Mouse (Mus musculus) left cerebral cortex, postnatal 10 days (tissue): Measurements from ENCODE around the gene Itch. TPM values are rescaled to one million over a fixed set of nuclear protein-coding genes. Genes with fewer than 3 reads are reported as not detected.
"Not testable (repeated sequence)": the region's sequence is repeated elsewhere in the genome, so short reads cannot be mapped to it uniquely, and the experiment has no call there.

Experiments
- DNase-seq, 2 experiments: peaks; one replicate each; pipeline ENCODE4 v3.0.0; 2021 to 2022; ENCODE audit warnings: low spot score in 2 of 2, mixed read lengths in 1 of 2; ENCODE audit errors: extremely low spot score in 1 of 2
- intact Hi-C: fragments of 180-260 bp; cut with DNase I; formaldehyde crosslinking; loops from one replicate; pipeline ENCODE4 v1.15.1; 2025
- total RNA-seq, 2 experiments: library from RNA; stranded (reverse); gene quantifications; 2 replicates each; pipeline ENCODE4 v1.2.3; 2021

Itch gene
- total RNA-seq, 2 experiments from 2014 or later, result 35.2 to 35.3 TPM

DNA sequence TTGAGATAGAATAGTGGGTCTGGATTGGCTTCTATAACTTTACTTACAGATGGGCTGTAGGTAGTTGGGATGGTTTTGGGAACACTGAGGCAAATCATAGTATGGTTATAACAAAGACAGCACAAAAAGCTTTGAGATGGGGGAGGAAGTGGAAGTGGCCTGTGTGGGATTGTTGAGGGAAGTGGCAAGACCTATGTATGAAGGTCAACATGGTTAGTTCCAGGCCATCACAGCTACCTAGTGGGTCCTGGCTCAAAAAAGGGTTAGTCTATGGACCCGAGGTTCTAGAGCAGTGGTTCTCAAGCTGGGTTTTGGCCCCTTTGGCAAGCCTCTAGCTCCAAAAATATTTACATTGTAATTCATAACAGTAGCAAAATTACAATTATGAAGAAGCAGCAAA lies 2.2 kb downstream of the Itch start:
- intact Hi-C loops, result no loop called here
- no peak for DNase-seq

GRCm38 (mm10) chr2:155140986-155141385 lies 7.7 kb downstream of the Itch start:
- intact Hi-C loops, result no loop called here
- no peak for DNase-seq

GRCm38 (mm10) chr2:155142025-155142555 lies 8.8 kb downstream of the Itch start:
- no peak for DNase-seq
- intact Hi-C loops, result no loop called here

- DNase-seq, intact Hi-C loops: not testable (repeated sequence)
Observed at GRCm38 (mm10) chr2:155149296-155149695, 16.0 kb downstream of the Itch start.

DNA sequence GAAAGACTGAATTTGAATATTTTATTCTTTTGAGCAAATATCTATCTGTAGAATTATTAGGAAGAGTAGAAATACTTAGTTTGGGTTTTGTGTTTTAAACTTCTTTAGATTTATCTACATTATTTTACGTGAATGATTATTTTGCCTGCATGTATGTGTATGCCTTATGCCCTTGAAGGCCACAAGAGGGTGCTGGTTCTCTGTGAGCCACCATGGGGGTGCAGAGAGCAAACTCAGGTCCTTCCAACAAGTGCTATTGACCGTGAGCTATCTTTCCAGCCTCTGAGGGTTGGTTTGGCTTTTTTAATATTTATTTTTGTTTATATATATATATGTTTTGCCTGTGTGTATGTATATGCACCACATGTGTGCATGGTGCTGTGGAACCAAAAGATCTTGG lies 74.1 kb downstream of the Itch start:
- no peak for DNase-seq
- intact Hi-C loops, result no loop called here

DNA sequence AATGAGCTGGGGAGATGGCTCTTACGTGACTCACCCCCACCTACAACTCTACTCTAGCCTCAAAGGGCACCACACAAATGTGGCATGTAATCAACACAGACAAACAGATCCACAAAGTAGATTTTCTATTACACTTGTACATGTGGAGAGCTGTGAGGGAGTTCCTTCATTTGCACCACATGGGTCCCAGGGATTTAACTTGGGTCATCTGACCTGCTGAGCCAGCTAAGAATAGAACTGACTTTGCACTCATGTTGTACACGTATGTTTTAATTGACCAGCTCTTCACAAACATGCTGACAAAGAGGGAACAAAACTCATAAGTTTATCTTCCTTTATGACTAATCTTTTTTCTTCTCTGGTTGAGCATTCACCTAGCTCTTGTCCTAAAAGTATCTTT lies 89.8 kb downstream of the Itch start:
- no peak for DNase-seq
- intact Hi-C loops, result no loop called here

DNA sequence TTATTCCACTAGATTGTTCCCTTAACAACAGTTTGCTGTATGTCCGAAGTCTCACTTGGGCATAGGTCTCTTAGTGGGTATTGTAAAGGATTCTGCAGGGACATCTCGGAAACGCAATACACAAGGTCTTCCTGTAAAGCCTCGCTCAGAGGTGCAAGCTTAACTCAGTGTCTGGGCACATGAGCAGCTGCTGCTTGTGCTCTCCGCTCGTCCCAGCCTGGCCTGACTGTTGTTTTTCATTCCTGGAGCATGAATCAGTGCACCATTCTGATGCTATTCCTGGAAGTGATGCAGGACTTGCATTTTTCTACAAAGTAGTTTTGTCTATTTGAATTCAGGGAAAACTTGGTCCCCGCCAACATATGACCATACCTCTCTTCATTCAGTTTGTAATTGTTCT lies 91.4 kb downstream of the Itch start:
- intact Hi-C loops, result no loop called here
- no peak for DNase-seq

DNA sequence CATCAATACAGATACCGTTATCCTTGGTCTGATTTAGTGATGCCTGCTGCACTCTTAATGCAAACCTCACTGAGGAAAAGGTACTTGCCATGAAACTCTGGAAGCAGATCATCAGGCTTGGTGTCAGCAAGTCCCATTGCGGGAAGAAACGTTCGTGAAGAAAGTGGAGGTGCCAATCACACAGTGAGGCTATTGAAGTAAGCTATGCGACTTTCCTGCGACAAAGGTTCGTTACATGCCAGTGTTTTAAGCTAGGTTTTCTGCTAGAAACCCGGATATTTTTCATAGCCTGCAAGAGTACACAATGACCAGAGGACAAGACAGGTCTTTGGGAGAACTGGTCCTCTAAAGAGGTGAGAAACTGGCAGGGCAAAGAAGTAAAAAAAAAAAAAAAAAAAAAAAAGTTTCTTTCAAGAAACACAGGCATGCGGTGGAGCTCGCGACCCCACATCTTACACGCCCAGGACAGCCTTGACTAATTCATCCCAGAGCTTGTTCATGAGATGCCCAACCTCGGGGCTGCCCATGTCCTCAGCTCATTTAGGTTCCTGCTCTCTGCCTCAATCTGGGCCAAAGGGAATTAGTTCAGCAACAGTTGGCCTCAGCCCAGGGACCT lies 102.5 kb downstream of the Itch start:
- intact Hi-C loops, result no loop called here
- no peak for DNase-seq

GRCm38 (mm10) chr2:155236362-155236992 lies 103.2 kb downstream of the Itch start, which contains the start of gene Dynlrb1:
Gene Dynlrb1 (plus strand): TSS chr2:155236533.
- intact Hi-C loops, result no loop called here
- peak; percentile 98 to 99 for DNase-seq

DNA sequence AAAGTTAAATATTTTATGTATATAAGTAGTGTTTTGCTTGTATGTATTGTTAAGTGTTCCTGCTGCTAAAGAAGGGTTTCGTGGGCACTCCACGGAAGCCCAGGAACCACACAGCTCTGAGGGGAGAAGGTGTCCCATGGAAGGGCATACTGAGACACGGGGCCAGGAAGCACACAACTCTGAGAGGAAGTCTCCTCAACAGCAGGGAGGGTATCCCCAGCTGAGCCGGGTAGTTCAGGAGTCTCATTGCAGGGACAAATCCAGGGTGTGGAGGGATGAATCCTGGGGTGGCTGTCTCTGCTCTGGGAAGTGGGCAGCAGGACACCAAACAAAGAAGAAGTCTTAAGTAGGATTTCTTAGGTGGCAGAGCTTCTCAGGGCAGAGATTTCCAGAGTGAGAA lies 104.0 kb downstream of the Itch start:
- intact Hi-C loops, result no loop called here
- DNase-seq, result no peak

- intact Hi-C loops, result no loop called here
- no peak for DNase-seq
Observed at GRCm38 (mm10) chr2:155240915-155241314, 107.6 kb downstream of the Itch start.

GRCm38 (mm10) chr2:155242296-155242855 lies 109.1 kb downstream of the Itch start:
- DNase-seq, result no peak
- intact Hi-C loops, result no loop called here

DNA sequence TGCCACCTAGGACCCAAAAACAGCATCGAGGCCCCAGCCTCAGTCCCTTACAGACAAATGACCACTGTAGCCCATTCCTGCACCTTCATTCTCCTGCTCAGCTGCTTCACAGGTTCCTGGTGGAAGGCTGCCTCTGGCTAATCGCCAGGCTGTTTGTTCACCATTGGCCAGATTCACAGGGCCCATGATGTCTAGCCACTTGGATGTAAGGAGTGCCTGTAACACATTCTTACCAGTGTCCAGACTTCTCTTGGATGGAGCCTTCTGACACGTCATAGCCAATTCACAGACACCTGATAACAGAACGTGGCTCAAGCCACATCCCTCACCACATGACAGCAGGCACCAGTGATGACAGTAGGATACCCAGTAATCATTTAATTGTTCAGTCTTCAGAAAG lies 112.9 kb downstream of the Itch start:
- intact Hi-C loops, result no loop called here
- DNase-seq, result no peak

GRCm38 (mm10) chr2:155248206-155248605 lies 114.9 kb downstream of the Itch start:
- intact Hi-C loops, result no loop called here
- DNase-seq, result no peak

DNA sequence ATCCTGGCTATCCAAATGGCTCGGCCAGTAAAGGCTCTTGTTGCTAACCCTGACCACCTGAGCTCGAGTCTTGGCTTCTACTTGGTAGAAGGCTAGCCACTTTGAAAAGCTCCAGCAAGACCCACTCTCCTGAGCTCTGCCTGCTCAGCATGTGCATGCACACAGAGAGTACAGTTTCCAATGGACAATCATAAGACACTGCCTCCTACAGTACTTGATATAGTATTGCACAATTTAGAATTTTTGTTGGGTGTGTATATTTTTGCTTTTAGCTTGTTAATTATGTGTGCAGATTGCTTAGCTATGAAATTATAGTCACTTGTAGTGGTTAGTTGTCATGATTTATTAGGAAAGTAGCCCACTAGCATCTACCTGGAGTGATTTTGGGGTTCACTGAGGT lies 115.4 kb downstream of the Itch start:
- intact Hi-C loops, result no loop called here
- no peak for DNase-seq

DNA sequence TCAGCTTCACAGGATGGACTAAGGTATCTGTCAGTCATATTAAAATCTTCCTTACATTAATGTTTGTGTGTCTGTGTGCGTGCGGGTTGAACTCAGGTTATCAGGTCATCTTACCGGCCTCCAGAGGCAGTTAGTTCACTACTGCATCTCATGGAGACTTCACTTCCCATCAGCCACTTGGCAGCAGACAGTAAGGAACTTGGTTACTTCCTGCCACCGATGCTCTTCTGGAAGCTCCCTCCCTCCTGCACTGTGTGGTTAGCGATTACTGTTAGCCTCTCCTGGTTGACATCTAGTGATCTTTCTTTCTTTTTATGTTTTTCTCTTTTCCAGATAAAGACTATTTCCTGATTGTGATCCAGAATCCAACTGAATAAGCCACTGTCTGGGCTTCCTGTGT lies 116.3 kb downstream of the Itch start:
- intact Hi-C loops, result no loop called here

GRCm38 (mm10) chr2:155265526-155265925 lies 132.2 kb downstream of the Itch start:
- DNase-seq, result no peak
- intact Hi-C loops, result no loop called here

More for the DNA sequence above, 116.3 kb downstream of the Itch start:
- DNase-seq, result no peak

DNA sequence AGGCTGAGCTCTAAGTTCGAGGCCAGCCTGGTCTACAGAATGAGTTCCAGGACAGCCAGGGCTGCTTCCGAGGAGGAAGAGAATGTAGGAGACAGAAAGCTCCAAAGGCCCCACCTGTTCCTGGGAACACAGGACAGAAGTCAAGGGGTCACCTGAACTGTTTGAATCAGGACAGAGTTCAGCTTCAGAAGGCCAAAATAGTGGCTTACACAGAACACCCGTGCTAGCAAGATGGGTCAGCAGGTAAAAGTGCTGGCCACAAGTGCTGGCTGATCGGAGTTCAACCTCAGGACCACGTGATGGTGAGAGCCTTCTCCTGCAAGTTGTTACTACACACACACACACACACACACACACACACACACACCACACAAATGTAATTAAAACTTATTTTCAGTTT lies 133.6 kb downstream of the Itch start:
- no peak for DNase-seq
- intact Hi-C loops, result no loop called here

DNA sequence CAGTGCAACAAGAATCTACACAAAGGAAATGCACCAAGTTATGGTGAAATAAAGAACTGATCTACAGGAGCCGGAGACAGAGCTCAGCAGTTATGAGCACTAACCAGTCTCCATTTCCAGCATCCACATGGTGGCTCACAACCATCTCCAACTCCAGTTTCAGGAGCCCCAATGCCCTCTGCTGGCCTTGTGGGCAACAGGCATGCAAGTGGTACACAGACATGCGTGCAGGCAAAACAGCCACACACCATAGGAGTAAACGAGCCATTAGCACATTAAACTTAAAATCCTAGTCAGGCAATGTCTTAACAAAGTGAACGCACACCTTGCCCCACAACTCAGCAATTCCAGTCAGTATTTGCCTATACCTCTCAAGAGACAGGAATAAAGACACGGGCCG lies 138.6 kb downstream of the Itch start:
- DNase-seq, result no peak
- intact Hi-C loops, result no loop called here

GRCm38 (mm10) chr2:155272396-155273170 lies 139.3 kb downstream of the Itch start:
- no peak for DNase-seq
- intact Hi-C loops, result no loop called here
